Mouse (Mus musculus): Measurements from ENCODE around the gene Nop2. TPM values are rescaled to one million over a fixed set of nuclear protein-coding genes. Genes with fewer than 3 reads are reported as not detected.
"Not testable (repeated sequence)": the region's sequence is repeated elsewhere in the genome, so short reads cannot be mapped to it uniquely, and the experiment has no call there.

Gene Nop2
- polyA plus RNA-seq, 1 experiment from 2014 or later = 114 TPM

DNA sequence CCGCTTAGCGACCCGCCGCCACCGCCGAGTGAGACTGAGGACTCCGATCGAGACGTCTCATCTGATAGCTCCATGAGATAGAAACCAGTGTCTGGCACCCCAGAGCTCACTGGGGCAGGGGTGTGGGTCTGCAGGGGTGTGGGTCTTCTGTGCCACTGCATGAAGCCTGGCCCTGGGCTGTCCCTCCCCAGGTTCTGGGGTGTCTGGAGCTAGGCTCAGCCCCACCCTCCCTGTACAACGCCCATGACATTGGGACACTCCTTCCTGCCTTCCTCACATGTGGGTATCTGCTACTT, 28.8 kb downstream of the Nop2 start:
- WGBS = 55% methylated on average over 10 of the region's 10 CpGs
- peak overlapping the region; percentile 62; the same call in 1 of the 2 replicates for H3K27ac ChIP-seq (ENCODE audit: low read depth, low read length)

DNA sequence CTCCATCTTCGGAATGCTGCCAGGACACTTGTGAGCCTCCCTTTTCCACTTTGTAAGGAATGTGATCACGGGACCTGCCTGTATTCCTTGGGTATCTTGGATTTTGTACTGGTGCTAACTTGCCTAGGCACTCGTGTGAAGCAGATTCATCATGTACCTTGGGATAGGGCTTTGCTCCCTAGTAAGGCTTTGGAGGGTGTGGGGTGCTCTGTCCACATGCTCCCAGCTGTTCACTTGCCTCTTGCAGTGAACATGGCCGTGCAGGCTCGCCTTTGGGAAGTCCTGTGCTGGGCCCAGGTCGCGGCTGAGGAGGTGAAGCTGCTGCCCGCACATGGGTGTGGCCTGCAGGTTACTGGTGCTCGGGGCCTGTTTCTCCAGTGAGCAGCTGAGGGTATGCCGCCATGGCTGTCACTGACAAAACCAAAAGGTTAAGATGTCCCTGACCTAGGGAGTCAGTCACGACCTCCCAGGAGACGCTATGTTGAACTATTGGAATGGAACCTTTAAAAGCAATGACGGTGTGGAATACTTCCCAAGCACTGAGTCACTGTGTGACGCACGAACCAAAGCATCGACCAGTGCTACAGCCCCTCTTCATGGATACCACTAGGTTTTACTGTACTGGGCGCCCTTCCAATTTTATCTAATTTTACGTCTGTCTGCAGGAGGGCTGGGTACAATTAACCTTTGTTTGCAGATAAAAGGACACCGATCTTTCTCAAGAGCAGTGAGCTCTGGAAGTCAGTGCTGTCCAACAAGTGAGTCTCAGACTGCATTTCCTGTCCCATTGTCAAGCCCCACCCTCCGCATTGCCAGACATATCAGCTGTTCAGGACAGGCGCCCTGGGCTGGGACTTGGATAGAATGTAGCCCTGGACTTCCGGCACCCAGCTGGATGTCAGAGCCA, 29.4 kb downstream of the Nop2 start:
- Histone ChIP-seq H3K9ac (ENCODE audit: low read depth, low read length) (0 out of 2 replicates have a peak overlapping the region, but pooled peaks have one; percentile 2), H3K4me2 (peak overlapping the region; percentile 17; the same call in 1 of the 2 replicates), H3K36me3 (ENCODE audit: control insufficient read depth, insufficient read depth, low read length) (peaks cover 34% of the 10 kb centered on the region), H3K27me3 (replicated peaks; ENCODE audit: control insufficient read depth, insufficient read depth, low read length) (no peaks in the 10 kb centered on the region), H3K9me3 (ENCODE audit: control insufficient read depth, low read length) (no peaks in the 10 kb centered on the region), H3K4me3 (ENCODE audit: low read depth, low read length) (no peak overlapping the region), H3K4me1 (replicated peaks; ENCODE audit: control insufficient read depth, insufficient read depth, low read length) (peaks cover 34% of the 10 kb centered on the region), H3K27ac (ENCODE audit: low read depth, low read length) (peak overlapping the region; percentile 62)
- DNase-seq (ENCODE audit: low spot score) (peak; percentile 73), ATAC-seq (replicated peaks; ENCODE audit: low FRiP score) (peak; percentile 22)
- WGBS = 17% methylated on average over 22 of the region's 22 CpGs

More for the DNA sequence above, 28.8 kb downstream of the Nop2 start:
- H3K36me3 ChIP-seq (ENCODE audit: control insufficient read depth, insufficient read depth, low read length) = peaks cover 34% of the 10 kb centered on the region
- DNase-seq (ENCODE audit: low spot score) (no peak), ATAC-seq (replicated peaks; ENCODE audit: low FRiP score) (no peak)
- H3K9ac ChIP-seq (ENCODE audit: low read depth, low read length) = no peak overlapping the region
- H3K9me3 ChIP-seq (ENCODE audit: control insufficient read depth, low read length) = no peaks in the 10 kb centered on the region
- H3K4me1 ChIP-seq (replicated peaks; ENCODE audit: control insufficient read depth, insufficient read depth, low read length) = peaks cover 36% of the 10 kb centered on the region
- no peak overlapping the region for H3K4me3 ChIP-seq (ENCODE audit: low read depth, low read length)
- no peaks in the 10 kb centered on the region for H3K27me3 ChIP-seq (replicated peaks; ENCODE audit: control insufficient read depth, insufficient read depth, low read length)
- no peak overlapping the region for H3K4me2 ChIP-seq

DNA sequence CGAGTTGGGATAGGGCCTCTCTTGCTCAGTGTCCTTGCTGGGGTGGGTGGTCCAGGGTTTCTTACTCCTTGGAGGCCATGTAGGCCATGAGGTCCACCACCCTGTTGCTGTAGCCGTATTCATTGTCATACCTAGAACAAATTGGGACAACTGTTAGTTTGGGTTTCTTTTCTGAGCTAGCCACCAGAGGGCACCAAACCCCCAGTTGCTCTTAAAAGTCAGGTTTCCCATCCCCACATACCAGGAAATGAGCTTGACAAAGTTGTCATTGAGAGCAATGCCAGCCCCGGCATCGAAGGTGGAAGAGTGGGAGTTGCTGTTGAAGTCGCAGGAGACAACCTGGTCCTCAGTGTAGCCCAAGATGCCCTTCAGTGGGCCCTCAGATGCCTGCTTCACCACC, 30.3 kb downstream of the Nop2 start:
- WGBS = 18% methylated on average over 3 of the region's 5 CpGs
- H3K36me3 ChIP-seq (ENCODE audit: control insufficient read depth, insufficient read depth, low read length) = peaks cover 34% of the 10 kb centered on the region
- not testable (repeated sequence) for H3K4me3 ChIP-seq (ENCODE audit: low read depth, low read length); H3K9me3 ChIP-seq (ENCODE audit: control insufficient read depth, low read length); H3K4me2 ChIP-seq; DNase-seq (ENCODE audit: low spot score); H3K27ac ChIP-seq (ENCODE audit: low read depth, low read length); H3K27me3 ChIP-seq (replicated peaks; ENCODE audit: control insufficient read depth, insufficient read depth, low read length); ATAC-seq (replicated peaks; ENCODE audit: low FRiP score); H3K9ac ChIP-seq (ENCODE audit: low read depth, low read length)
- H3K4me1 ChIP-seq (replicated peaks; ENCODE audit: control insufficient read depth, insufficient read depth, low read length) = peaks cover 38% of the 10 kb centered on the region

DNA sequence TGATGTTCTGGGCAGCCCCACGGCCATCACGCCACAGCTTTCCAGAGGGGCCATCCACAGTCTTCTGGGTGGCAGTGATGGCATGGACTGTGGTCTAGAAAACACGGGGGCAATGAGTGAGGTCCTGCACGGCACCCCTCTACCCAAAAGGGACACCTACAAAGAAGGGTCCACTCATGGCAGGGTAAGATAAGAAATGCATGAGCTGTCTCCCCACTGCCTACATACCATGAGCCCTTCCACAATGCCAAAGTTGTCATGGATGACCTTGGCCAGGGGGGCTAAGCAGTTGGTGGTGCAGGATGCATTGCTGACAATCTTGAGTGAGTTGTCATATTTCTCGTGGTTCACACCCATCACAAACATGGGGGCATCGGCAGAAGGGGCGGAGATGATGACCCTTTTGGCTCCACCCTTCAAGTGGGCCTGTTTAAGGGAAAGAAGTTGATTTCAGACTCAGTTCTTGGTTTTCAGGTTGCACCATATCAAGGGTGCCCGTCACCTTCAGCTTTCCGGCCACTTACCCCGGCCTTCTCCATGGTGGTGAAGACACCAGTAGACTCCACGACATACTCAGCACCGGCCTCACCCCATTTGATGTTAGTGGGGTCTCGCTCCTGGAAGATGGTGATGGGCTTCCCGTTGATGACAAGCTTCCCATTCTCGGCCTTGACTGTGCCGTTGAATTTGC, 31.1 kb downstream of the Nop2 start:
- H3K4me2 ChIP-seq = peak overlapping the region; percentile 96
- peaks cover 42% of the 10 kb centered on the region for H3K4me1 ChIP-seq (replicated peaks; ENCODE audit: control insufficient read depth, insufficient read depth, low read length)
- not testable (repeated sequence) for H3K9ac ChIP-seq (ENCODE audit: low read depth, low read length); ATAC-seq (replicated peaks; ENCODE audit: low FRiP score); H3K9me3 ChIP-seq (ENCODE audit: control insufficient read depth, low read length); DNase-seq (ENCODE audit: low spot score); H3K27me3 ChIP-seq (replicated peaks; ENCODE audit: control insufficient read depth, insufficient read depth, low read length); H3K27ac ChIP-seq (ENCODE audit: low read depth, low read length)
- 66% methylated on average over 9 of the region's 16 CpGs for WGBS
- H3K36me3 ChIP-seq (ENCODE audit: control insufficient read depth, insufficient read depth, low read length) = peaks cover 32% of the 10 kb centered on the region
- peak overlapping the region; percentile 87 for H3K4me3 ChIP-seq (ENCODE audit: low read depth, low read length)

DNA sequence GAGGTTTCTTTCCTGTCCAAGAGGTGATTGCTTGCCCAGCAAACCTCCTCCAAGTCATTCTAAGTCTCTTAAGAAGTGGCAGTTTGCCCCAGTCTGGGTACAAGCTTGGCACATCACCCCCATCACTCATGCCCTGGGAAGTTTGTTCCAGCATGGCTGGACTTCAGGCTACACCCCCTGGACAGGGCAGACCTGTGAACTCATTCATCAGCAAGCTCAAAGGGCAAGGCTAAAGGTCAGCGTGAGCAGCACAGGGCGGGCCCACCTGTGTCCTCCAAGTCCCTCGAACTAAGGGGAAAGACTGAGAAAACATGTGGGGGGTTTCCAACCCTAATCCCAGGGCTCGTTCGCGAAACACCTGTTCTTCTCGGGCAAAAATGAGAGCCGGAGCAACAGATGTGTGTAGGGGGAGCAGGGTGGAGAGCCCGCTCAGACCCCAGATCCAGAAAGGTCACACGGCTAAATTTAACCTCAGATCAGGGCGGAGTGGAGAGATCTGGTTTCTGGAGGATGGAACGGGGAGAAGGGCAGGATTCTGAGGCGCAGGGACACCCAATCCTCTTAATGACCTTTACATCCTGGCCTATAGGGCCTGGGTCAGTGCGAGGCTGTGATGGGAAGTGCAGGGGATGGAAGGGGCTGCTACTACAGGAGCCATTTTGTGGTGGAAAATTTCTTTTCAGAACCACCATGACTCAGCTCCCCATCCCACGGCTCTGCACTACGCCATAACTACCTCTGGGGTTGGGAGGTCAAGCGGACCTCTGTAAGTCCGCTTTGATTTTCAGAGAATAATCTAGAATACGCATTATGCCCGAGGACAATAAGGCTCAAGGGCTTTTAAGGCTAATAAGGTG, 32.3 kb downstream of the Nop2 start:
- Histone ChIP-seq H3K4me1 (replicated peaks; ENCODE audit: control insufficient read depth, insufficient read depth, low read length) (peaks cover 44% of the 10 kb centered on the region), H3K36me3 (ENCODE audit: control insufficient read depth, insufficient read depth, low read length) (peaks cover 42% of the 10 kb centered on the region)
- WGBS = 6% methylated on average over 20 of the region's 20 CpGs

DNA sequence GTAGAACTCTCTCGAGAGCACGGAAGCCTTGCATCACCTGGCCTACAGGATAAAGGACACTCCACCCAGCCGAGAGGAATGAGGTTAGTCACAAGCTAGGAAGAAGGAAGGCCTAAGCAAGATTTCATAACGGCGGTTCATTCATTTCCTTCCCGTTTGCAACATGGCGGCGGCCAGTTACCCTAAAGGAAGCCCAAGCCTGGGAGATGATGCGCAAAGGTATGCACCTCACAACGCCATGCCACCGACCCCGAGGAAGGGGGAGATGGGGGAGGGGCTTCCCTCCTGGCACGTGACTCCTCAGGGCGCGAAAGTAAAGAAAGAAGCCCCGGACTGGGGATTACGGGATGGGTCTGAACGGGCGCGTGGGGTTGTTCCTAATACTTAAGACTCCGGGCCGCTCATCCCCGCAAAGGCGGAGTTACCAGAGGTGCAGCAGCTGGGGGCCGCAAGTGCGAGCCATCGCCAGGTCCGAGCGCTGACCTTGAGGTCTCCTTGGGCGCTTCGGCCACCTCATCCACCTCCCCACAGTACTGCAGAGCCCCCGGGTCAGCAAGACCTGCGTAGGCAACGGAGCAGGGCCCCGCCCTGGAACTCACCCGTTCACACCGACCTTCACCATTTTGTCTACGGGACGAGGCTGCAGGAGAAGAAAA, 33.1 kb downstream of the Nop2 start:
- Histone ChIP-seq H3K9ac (ENCODE audit: low read depth, low read length) (peak overlapping the region; percentile 97), H3K9me3 (ENCODE audit: control insufficient read depth, low read length) (no peaks in the 10 kb centered on the region), H3K4me1 (replicated peaks; ENCODE audit: control insufficient read depth, insufficient read depth, low read length) (peaks cover 40% of the 10 kb centered on the region), H3K4me2 (peak overlapping the region; percentile 96), H3K27ac (ENCODE audit: low read depth, low read length) (peak overlapping the region; percentile 97), H3K4me3 (ENCODE audit: low read depth, low read length) (peak overlapping the region; percentile 87), H3K27me3 (replicated peaks; ENCODE audit: control insufficient read depth, insufficient read depth, low read length) (no peaks in the 10 kb centered on the region), H3K36me3 (ENCODE audit: control insufficient read depth, insufficient read depth, low read length) (peaks cover 47% of the 10 kb centered on the region)
- peak; percentile 6 for ATAC-seq (replicated peaks; ENCODE audit: low FRiP score)
- peak; percentile 79 for DNase-seq (ENCODE audit: low spot score)
- under 1% methylated on average over 39 of the region's 39 CpGs for WGBS

More for the DNA sequence above, 32.3 kb downstream of the Nop2 start:
- Histone ChIP-seq H3K4me3 (ENCODE audit: low read depth, low read length) (peak overlapping the region; percentile 87), H3K27me3 (replicated peaks; ENCODE audit: control insufficient read depth, insufficient read depth, low read length) (no peaks in the 10 kb centered on the region), H3K9ac (ENCODE audit: low read depth, low read length) (peak overlapping the region; percentile 97), H3K27ac (ENCODE audit: low read depth, low read length) (peak overlapping the region; percentile 97), H3K9me3 (ENCODE audit: control insufficient read depth, low read length) (no peaks in the 10 kb centered on the region), H3K4me2 (peak overlapping the region; percentile 96)
- DNase-seq (ENCODE audit: low spot score) (no peak), ATAC-seq (replicated peaks; ENCODE audit: low FRiP score) (no peak)

DNA sequence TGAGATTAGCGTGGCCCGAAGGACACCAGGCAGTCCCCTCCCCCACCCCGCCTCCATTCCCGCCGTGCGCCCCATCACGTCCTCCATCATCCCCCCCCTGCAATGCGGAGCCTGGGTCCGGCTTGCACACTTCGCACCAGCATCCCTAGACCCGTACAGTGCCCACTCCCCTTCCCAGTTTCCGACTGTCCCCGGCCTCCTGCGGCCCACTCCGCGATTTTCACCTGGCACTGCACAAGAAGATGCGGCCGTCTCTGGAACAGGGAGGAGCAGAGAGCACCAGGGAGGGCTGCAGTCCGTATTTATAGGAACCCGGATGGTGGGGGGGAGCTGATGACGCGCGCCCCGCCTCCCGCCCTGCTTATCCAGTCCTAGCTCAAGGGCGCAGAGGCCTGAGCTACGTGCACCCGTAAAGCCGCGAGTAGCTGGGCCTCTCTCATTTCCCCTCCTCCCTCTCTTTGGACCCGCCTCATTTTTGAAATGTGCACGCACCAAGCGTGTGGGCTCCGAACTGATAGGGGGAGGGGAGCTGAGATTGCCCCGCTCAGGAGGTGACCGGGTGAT, 33.7 kb downstream of the Nop2 start:
- ATAC-seq (replicated peaks; ENCODE audit: low FRiP score) = peak; percentile 87
- Histone ChIP-seq H3K27ac (ENCODE audit: low read depth, low read length) (peak overlapping the region; percentile 97), H3K4me3 (ENCODE audit: low read depth, low read length) (peak overlapping the region; percentile 87), H3K9me3 (ENCODE audit: control insufficient read depth, low read length) (no peaks in the 10 kb centered on the region), H3K4me1 (replicated peaks; ENCODE audit: control insufficient read depth, insufficient read depth, low read length) (peaks cover 39% of the 10 kb centered on the region), H3K9ac (ENCODE audit: low read depth, low read length) (peak overlapping the region; percentile 97), H3K27me3 (replicated peaks; ENCODE audit: control insufficient read depth, insufficient read depth, low read length) (no peaks in the 10 kb centered on the region), H3K36me3 (ENCODE audit: control insufficient read depth, insufficient read depth, low read length) (peaks cover 50% of the 10 kb centered on the region), H3K4me2 (peak overlapping the region; percentile 96)
- peak; percentile 99 for DNase-seq (ENCODE audit: low spot score)
- under 1% methylated on average over 36 of the region's 36 CpGs for WGBS
